Mouse (Mus musculus) embryonic facial prominence, embryonic 15.5 days (tissue): Measurements from ENCODE around the gene Map4k4. TPM values are rescaled to one million over a fixed set of nuclear protein-coding genes. Genes with fewer than 3 reads are reported as not detected.

ENCODE experiments used
- ATAC-seq: fragments of 200-750 bp; cut with Nextera tagmentation; 2 replicates; pipeline ENCODE4 v1.8.0; 2017; ENCODE audit warnings: low read depth, moderate TSS enrichment; ENCODE audit not compliant: insufficient number of reproducible peaks, low FRiP score, low TSS enrichment
- H3K27ac ChIP-seq: fragments of 300-500 bp; sonication (generic); replicated peaks from 2 replicates; pipeline ENCODE4 v1.5.1; 2015; ENCODE audit warnings: mild to moderate bottlenecking, inconsistent platforms
- H3K27me3 ChIP-seq: fragments of 300-500 bp; sonication (generic); 2 replicates; pipeline ENCODE4 v1.6.1; 2015; ENCODE audit warnings: inconsistent platforms
- H3K36me3 ChIP-seq: fragments of 300-500 bp; sonication (generic); 2 replicates; pipeline ENCODE4 v1.6.1; 2015; ENCODE audit warnings: mild to moderate bottlenecking, inconsistent platforms
- H3K4me1 ChIP-seq: fragments of 300-500 bp; sonication (generic); 2 replicates; pipeline ENCODE4 v1.6.1; 2015; ENCODE audit warnings: inconsistent platforms
- H3K4me2 ChIP-seq: fragments of 300-500 bp; sonication (generic); replicated peaks from 2 replicates; pipeline ENCODE4 v1.6.1; 2015; ENCODE audit warnings: mild to moderate bottlenecking, inconsistent platforms
- H3K4me3 ChIP-seq: fragments of 300-500 bp; sonication (generic); replicated peaks from 2 replicates; pipeline ENCODE4 v1.5.1; 2015; ENCODE audit warnings: mild to moderate bottlenecking, inconsistent platforms
- H3K9ac ChIP-seq: fragments of 300-500 bp; sonication (generic); 2 replicates; pipeline ENCODE4 v1.6.1; 2015; ENCODE audit warnings: inconsistent platforms
- H3K9me3 ChIP-seq: fragments of 300-500 bp; sonication (generic); replicated peaks from 2 replicates; pipeline ENCODE4 v1.6.1; 2016; ENCODE audit warnings: inconsistent platforms
- WGBS: fragments of 180-500 bp; shearing (Covaris S2); methylation state at CpG from one replicate; pipeline ENCODE4 v1.1.7; 2015; 5-methylcytosine and 5-hydroxymethylcytosine counted together
- polyA plus RNA-seq: library from polyadenylated mRNA; unstranded; fragments of >200 nt; fragmentation: Nextera tagmentation; extraction: Ambion mirVana; gene quantifications from 2 replicates; pipeline ENCODE4 v1.2.1, GENCODE M21; 2015

Map4k4 gene
- polyA plus RNA-seq, 1 experiment from 2014 or later, result 34.4 TPM

- Histone ChIP-seq H3K9me3 (no peaks in the 10 kb centered on the region), H3K27ac (no peak overlapping the region), H3K4me3 (no peak overlapping the region), H3K4me1 (peaks cover 22% of the 10 kb centered on the region; the same call in 1 of the 2 replicates), H3K4me2 (no peak overlapping the region), H3K9ac (no peak overlapping the region), H3K27me3 (no peaks in the 10 kb centered on the region), H3K36me3 (peaks cover 71% of the 10 kb centered on the region)
- 75% methylated on average over 15 of the region's 15 CpGs for WGBS
- no peak for ATAC-seq
These were observed 79.9 kb downstream of the Map4k4 start for GRCm38 (mm10) chr1:39980314-39981290.

- H3K4me2 ChIP-seq, result no peak overlapping the region
- H3K36me3 ChIP-seq, result peaks cover 83% of the 10 kb centered on the region
- no peak for ATAC-seq
These were observed 81.3 kb downstream of the Map4k4 start for GRCm38 (mm10) chr1:39981970-39982369.

GRCm38 (mm10) chr1:39982727-39983487, 82.2 kb downstream of the Map4k4 start:
- no peak; the same call in 1 of the 2 replicates for ATAC-seq
- Histone ChIP-seq H3K9me3 (no peaks in the 10 kb centered on the region), H3K27me3 (no peaks in the 10 kb centered on the region), H3K9ac (no peak overlapping the region), H3K36me3 (peaks cover 80% of the 10 kb centered on the region), H3K4me3 (no peak overlapping the region), H3K27ac (no peak overlapping the region), H3K4me1 (peaks cover 22% of the 10 kb centered on the region; the same call in 1 of the 2 replicates), H3K4me2 (no peak overlapping the region)
- 71% methylated on average over 13 of the region's 13 CpGs for WGBS

More at GRCm38 (mm10) chr1:39981970-39982369, 81.3 kb downstream of the Map4k4 start:
- Histone ChIP-seq H3K27ac (no peak overlapping the region), H3K4me3 (no peak overlapping the region), H3K27me3 (no peaks in the 10 kb centered on the region), H3K9me3 (no peaks in the 10 kb centered on the region), H3K9ac (no peak overlapping the region), H3K4me1 (peaks cover 22% of the 10 kb centered on the region; the same call in 1 of the 2 replicates)
- 79% methylated on average over 3 of the region's 3 CpGs for WGBS

- Histone ChIP-seq H3K27me3 (no peaks in the 10 kb centered on the region), H3K4me1 (peaks cover 20% of the 10 kb centered on the region; the same call in 1 of the 2 replicates), H3K4me3 (no peak overlapping the region), H3K27ac (no peak overlapping the region), H3K9me3 (no peaks in the 10 kb centered on the region), H3K4me2 (no peak overlapping the region), H3K36me3 (peaks cover 81% of the 10 kb centered on the region), H3K9ac (no peak overlapping the region)
- WGBS, result 81% methylated on average over 9 of the region's 9 CpGs
- no peak for ATAC-seq
These were observed 83.6 kb downstream of the Map4k4 start for GRCm38 (mm10) chr1:39984331-39984730.

- H3K4me3 ChIP-seq, result no peak overlapping the region
- H3K4me1 ChIP-seq, result 0 out of 2 replicates have a peak, but pooled peaks cover 9% of the 10 kb centered on the region
- WGBS, result 87% methylated on average over 9 of the region's 9 CpGs
- ATAC-seq, result no peak
- peaks cover 82% of the 10 kb centered on the region for H3K36me3 ChIP-seq
- H3K9ac ChIP-seq, result no peak overlapping the region
- H3K4me2 ChIP-seq, result no peak overlapping the region
- no peak overlapping the region for H3K27ac ChIP-seq
- H3K9me3 ChIP-seq, result no peaks in the 10 kb centered on the region
- no peaks in the 10 kb centered on the region for H3K27me3 ChIP-seq
These were observed 86.1 kb downstream of the Map4k4 start for GRCm38 (mm10) chr1:39986820-39987219.

GRCm38 (mm10) chr1:39988841-39989240, 88.1 kb downstream of the Map4k4 start:
- no peak overlapping the region for H3K27ac ChIP-seq
- no peaks in the 10 kb centered on the region for H3K9me3 ChIP-seq
- no peaks in the 10 kb centered on the region for H3K27me3 ChIP-seq
- no peak overlapping the region for H3K9ac ChIP-seq
- 78% methylated on average over 12 of the region's 12 CpGs for WGBS
- H3K36me3 ChIP-seq, result peaks cover 85% of the 10 kb centered on the region
- H3K4me1 ChIP-seq, result no peaks in the 10 kb centered on the region
- no peak overlapping the region for H3K4me2 ChIP-seq
- ATAC-seq, result no peak
- H3K4me3 ChIP-seq, result no peak overlapping the region

- no peak overlapping the region for H3K9ac ChIP-seq
These were observed 89.3 kb downstream of the Map4k4 start for GRCm38 (mm10) chr1:39990041-39990440.

GRCm38 (mm10) chr1:39993921-39994320, 93.2 kb downstream of the Map4k4 start:
- Histone ChIP-seq H3K36me3 (peaks cover 90% of the 10 kb centered on the region), H3K4me2 (no peak overlapping the region), H3K9me3 (no peaks in the 10 kb centered on the region), H3K4me3 (no peak overlapping the region), H3K27me3 (no peaks in the 10 kb centered on the region), H3K27ac (no peak overlapping the region), H3K9ac (no peak overlapping the region), H3K4me1 (no peaks in the 10 kb centered on the region)
- 87% methylated on average over 7 of the region's 7 CpGs for WGBS
- no peak for ATAC-seq

More at GRCm38 (mm10) chr1:39990041-39990440, 89.3 kb downstream of the Map4k4 start:
- WGBS, result 91% methylated on average over 9 of the region's 9 CpGs
- Histone ChIP-seq H3K9me3 (no peaks in the 10 kb centered on the region), H3K4me2 (no peak overlapping the region), H3K36me3 (peaks cover 87% of the 10 kb centered on the region), H3K27me3 (no peaks in the 10 kb centered on the region), H3K4me3 (no peak overlapping the region), H3K27ac (no peak overlapping the region), H3K4me1 (no peaks in the 10 kb centered on the region)
- no peak for ATAC-seq

- no peak for ATAC-seq
- Histone ChIP-seq H3K9me3 (no peaks in the 10 kb centered on the region), H3K27me3 (no peaks in the 10 kb centered on the region), H3K9ac (no peak overlapping the region), H3K36me3 (peaks cover 89% of the 10 kb centered on the region), H3K4me2 (no peak overlapping the region), H3K4me3 (no peak overlapping the region), H3K27ac (no peak overlapping the region), H3K4me1 (0 out of 2 replicates have a peak, but pooled peaks cover 2% of the 10 kb centered on the region)
- 90% methylated on average over 2 of the region's 2 CpGs for WGBS
These were observed 94.9 kb downstream of the Map4k4 start for GRCm38 (mm10) chr1:39995593-39995992.

- H3K4me3 ChIP-seq, result no peak overlapping the region
- WGBS, result 79% methylated on average over 16 of the region's 16 CpGs
- ATAC-seq, result no peak
- no peak overlapping the region for H3K9ac ChIP-seq
- peaks cover 89% of the 10 kb centered on the region for H3K36me3 ChIP-seq
- no peaks in the 10 kb centered on the region for H3K27me3 ChIP-seq
- 0 out of 2 replicates have a peak, but pooled peaks cover 2% of the 10 kb centered on the region for H3K4me1 ChIP-seq
- H3K4me2 ChIP-seq, result no peak overlapping the region
- H3K9me3 ChIP-seq, result no peaks in the 10 kb centered on the region
- H3K27ac ChIP-seq, result no peak overlapping the region
These were observed 99.8 kb downstream of the Map4k4 start for GRCm38 (mm10) chr1:40000476-40000875.

GRCm38 (mm10) chr1:40000899-40001298, 100.2 kb downstream of the Map4k4 start:
- H3K27ac ChIP-seq, result no peak overlapping the region
- H3K27me3 ChIP-seq, result no peaks in the 10 kb centered on the region
- 0 out of 2 replicates have a peak, but pooled peaks cover 2% of the 10 kb centered on the region for H3K4me1 ChIP-seq
- no peak overlapping the region for H3K4me3 ChIP-seq
- WGBS, result 72% methylated on average over 5 of the region's 5 CpGs
- H3K4me2 ChIP-seq, result no peak overlapping the region
- no peak overlapping the region for H3K9ac ChIP-seq
- ATAC-seq, result no peak
- peaks cover 89% of the 10 kb centered on the region for H3K36me3 ChIP-seq
- H3K9me3 ChIP-seq, result no peaks in the 10 kb centered on the region
